ENCODE assay signal across 13 mouse cellular contexts in genomic region chr9:63750360-63750974, GRCm38 (mm10). TPM values are rescaled to one million over a fixed set of nuclear protein-coding genes. Genes with fewer than 3 reads are reported as not detected.
A peak's percentile ranks its signal among the peaks of the same experiment; 100 is the strongest.
DNase-seq lines count a peak whose midpoint lies in the region; ATAC-seq and TF ChIP-seq lines count a peak whose summit lies in the region.
"Had no signal": no experiment of that assay in that cellular context is flagged by ENCODE, and none has a peak within 500 bp of the region (broad histone marks: within the 10 kb centered on the region; RNA-seq: fewer than 3 reads in every experiment).

No protein-coding gene starts in this region.

- H3K27me3 ChIP-seq in forebrain, embryonic 13.5 days, result no peaks in the 10 kb centered on the region
- no peaks in the 10 kb centered on the region for H3K27me3 ChIP-seq in forebrain, postnatal 0 days (ENCODE audit: insufficient read depth, low read length)
- H3K27me3 ChIP-seq in liver, adult 2 months (ENCODE audit: control insufficient read depth, insufficient read depth, low read length), result no peaks in the 10 kb centered on the region
- no peaks in the 10 kb centered on the region for H3K27me3 ChIP-seq in liver, embryonic 11.5 days (replicated peaks; ENCODE audit: control insufficient read depth, insufficient read depth, low read length)
- no peaks in the 10 kb centered on the region for H3K27me3 ChIP-seq in embryonic facial prominence, embryonic 12.5 days
- peaks cover 9% of the 10 kb centered on the region; the same call in 1 of the 2 replicates for H3K27me3 ChIP-seq in midbrain, embryonic 13.5 days
- H3K27me3 ChIP-seq: Patski had no signal

- 14% methylated on average over 10 of the region's 10 CpGs for WGBS in forebrain, embryonic 13.5 days
- WGBS in forebrain, postnatal 0 days, result 16% methylated on average over 10 of the region's 10 CpGs
- WGBS in liver, adult 2 months, result 39% methylated on average over 10 of the region's 10 CpGs
- WGBS in liver, embryonic 11.5 days, result 65% methylated on average over 10 of the region's 10 CpGs
- 37% methylated on average over 10 of the region's 10 CpGs for WGBS in embryonic facial prominence, embryonic 12.5 days
- WGBS in midbrain, embryonic 13.5 days, result 21% methylated on average over 10 of the region's 10 CpGs

- no peak for ATAC-seq in forebrain, embryonic 13.5 days
- no peak for ATAC-seq in forebrain, postnatal 0 days
- no peak for ATAC-seq in liver, embryonic 11.5 days (replicated peaks; ENCODE audit: low FRiP score)
- ATAC-seq in embryonic facial prominence, embryonic 12.5 days (ENCODE audit: insufficient number of reproducible peaks, insufficient read depth, low FRiP score, low TSS enrichment), result no peak
- no peak for ATAC-seq in midbrain, embryonic 13.5 days
- ATAC-seq: Patski had no signal

- no peaks in the 10 kb centered on the region for H3K9me3 ChIP-seq in forebrain, embryonic 13.5 days (replicated peaks)
- no peaks in the 10 kb centered on the region for H3K9me3 ChIP-seq in forebrain, postnatal 0 days (ENCODE audit: low read length)
- no peaks in the 10 kb centered on the region for H3K9me3 ChIP-seq in liver, embryonic 11.5 days (ENCODE audit: control insufficient read depth, low read length)
- H3K9me3 ChIP-seq in embryonic facial prominence, embryonic 12.5 days, result no peaks in the 10 kb centered on the region
- H3K9me3 ChIP-seq in midbrain, embryonic 13.5 days, result no peaks in the 10 kb centered on the region

- no peaks in the 10 kb centered on the region for H3K36me3 ChIP-seq in forebrain, embryonic 13.5 days (ENCODE audit: poor library complexity, severe bottlenecking)
- no peaks in the 10 kb centered on the region for H3K36me3 ChIP-seq in forebrain, postnatal 0 days (ENCODE audit: insufficient read depth)
- H3K36me3 ChIP-seq in liver, adult 2 months (ENCODE audit: control insufficient read depth, insufficient read depth, low read length), result no peaks in the 10 kb centered on the region
- H3K36me3 ChIP-seq in liver, embryonic 11.5 days (ENCODE audit: control insufficient read depth, insufficient read depth, low read length), result no peaks in the 10 kb centered on the region
- H3K36me3 ChIP-seq in embryonic facial prominence, embryonic 12.5 days, result no peaks in the 10 kb centered on the region
- H3K36me3 ChIP-seq in midbrain, embryonic 13.5 days, result no peaks in the 10 kb centered on the region

- H3K79me2 ChIP-seq in liver, adult 2 months (ENCODE audit: control insufficient read depth, insufficient read depth, low read length), result peaks cover 30% of the 10 kb centered on the region; the same call in 1 of the 2 replicates

- no peak for DNase-seq in forebrain, postnatal 0 days
- DNase-seq in liver, adult 2 months (ENCODE audit: extremely low read depth, low read depth, low spot score), result peak; percentile 55
- no peak for DNase-seq in liver, embryonic 11.5 days (ENCODE audit: low spot score)
- DNase-seq in spleen, postnatal 4 days (ENCODE audit: low spot score in 2 of 2), result no peak
- DNase-seq in c-Kit-positive CD71-positive TER-119-positive erythroid progenitor cells, embryonic 14.5 days (ENCODE audit: low spot score), result no peak
- DNase-seq: B cell, adult 2 months; embryo, embryonic 11 days; gastrocnemius, postnatal 36 days; layer of hippocampus, adult 9-11 months had no signal

- TF ChIP-seq CTCF in forebrain, postnatal 0 days (IDR thresholded peaks at IDR 0.05; ENCODE audit: low read depth), result no peak
- TF ChIP-seq CTCF in liver, adult 2 months (IDR thresholded peaks at IDR 0.05; ENCODE audit: low read depth, low read length), result no peak

- peaks cover 74% of the 10 kb centered on the region for H3K4me1 ChIP-seq in forebrain, embryonic 13.5 days
- H3K4me1 ChIP-seq in forebrain, postnatal 0 days (ENCODE audit: insufficient read depth), result peaks cover 12% of the 10 kb centered on the region
- peaks cover 55% of the 10 kb centered on the region for H3K4me1 ChIP-seq in liver, adult 2 months (ENCODE audit: control insufficient read depth, insufficient read depth, low read length)
- peaks cover 79% of the 10 kb centered on the region for H3K4me1 ChIP-seq in liver, embryonic 11.5 days (replicated peaks; ENCODE audit: control insufficient read depth, insufficient read depth, low read length)
- peaks cover 94% of the 10 kb centered on the region for H3K4me1 ChIP-seq in embryonic facial prominence, embryonic 12.5 days
- peaks cover 69% of the 10 kb centered on the region for H3K4me1 ChIP-seq in midbrain, embryonic 13.5 days (replicated peaks)

- H3K4me2 ChIP-seq in forebrain, embryonic 13.5 days, result peak overlapping the region; percentile 17
- H3K4me2 ChIP-seq in forebrain, postnatal 0 days (ENCODE audit: low read depth), result no peak overlapping the region
- H3K4me2 ChIP-seq in liver, embryonic 11.5 days, result no peak overlapping the region
- no peak overlapping the region for H3K4me2 ChIP-seq in embryonic facial prominence, embryonic 12.5 days (replicated peaks)
- H3K4me2 ChIP-seq in midbrain, embryonic 13.5 days (replicated peaks), result 0 out of 2 replicates have a peak overlapping the region, but pooled peaks have one; percentile 9

- no peak overlapping the region for H3K9ac ChIP-seq in forebrain, embryonic 13.5 days
- H3K9ac ChIP-seq in forebrain, postnatal 0 days, result no peak overlapping the region
- H3K9ac ChIP-seq in liver, adult 2 months (ENCODE audit: low read depth, low read length), result no peak overlapping the region
- H3K9ac ChIP-seq in liver, embryonic 11.5 days (ENCODE audit: low read depth, low read length), result no peak overlapping the region
- H3K9ac ChIP-seq in embryonic facial prominence, embryonic 12.5 days, result no peak overlapping the region
- H3K9ac ChIP-seq in midbrain, embryonic 13.5 days (replicated peaks), result no peak overlapping the region

- H3K4me3 ChIP-seq in forebrain, embryonic 13.5 days, result no peak overlapping the region
- H3K4me3 ChIP-seq in forebrain, postnatal 0 days (ENCODE audit: low read depth, low read length), result no peak overlapping the region
- no peak overlapping the region for H3K4me3 ChIP-seq in liver, adult 2 months (ENCODE audit: insufficient read depth, low read depth, low read length)
- H3K4me3 ChIP-seq in liver, embryonic 11.5 days (ENCODE audit: low read depth, low read length), result no peak overlapping the region
- H3K4me3 ChIP-seq in embryonic facial prominence, embryonic 12.5 days, result no peak overlapping the region
- no peak overlapping the region for H3K4me3 ChIP-seq in midbrain, embryonic 13.5 days (replicated peaks)

- H3K27ac ChIP-seq in forebrain, embryonic 13.5 days, result no peak overlapping the region
- H3K27ac ChIP-seq in forebrain, postnatal 0 days (ENCODE audit: low read depth, low read length), result no peak overlapping the region
- H3K27ac ChIP-seq in liver, adult 2 months (replicated peaks; ENCODE audit: insufficient read depth, low read depth, low read length), result no peak overlapping the region
- H3K27ac ChIP-seq in liver, embryonic 11.5 days (ENCODE audit: low read depth, low read length), result no peak overlapping the region
- peak overlapping the region; percentile 24; the same call in 1 of the 2 replicates for H3K27ac ChIP-seq in embryonic facial prominence, embryonic 12.5 days
- no peak overlapping the region for H3K27ac ChIP-seq in midbrain, embryonic 13.5 days

- TF ChIP-seq POLR2A in liver, adult 2 months (IDR thresholded peaks at IDR 0.05; ENCODE audit: extremely low read depth, insufficient read depth, low read length), result no peak

RNA-seq across cellular contexts. Expression of gene Smad3, which starts 7.3 kb away (rescaled TPM):
- polyA plus RNA-seq in forebrain, embryonic 13.5 days (2015; fragmentation: Nextera tagmentation; extraction: Ambion mirVana), result 9.9 and 10.7 TPM in 2 replicates
- 16.0 and 17.6 TPM in 2 replicates for total RNA-seq in forebrain, postnatal 0 days (2014; rRNA removed)
- polyA plus RNA-seq in forebrain, postnatal 0 days (2015; fragmentation: Nextera tagmentation; extraction: Ambion mirVana), result 5.0 and 5.5 TPM in 2 replicates
- 5.7 and 8.1 TPM in 2 replicates for total RNA-seq in liver, adult 2 months (2014; rRNA removed)
- polyA plus RNA-seq in liver, adult 2 months (2012; rRNA removed), result 7.8 and 8.9 TPM in 2 replicates
- 7.2 and 7.3 TPM in 2 replicates for polyA plus RNA-seq in liver, embryonic 11.5 days (2014; fragmentation: Nextera tagmentation; extraction: Ambion mirVana)
- 37.4 and 38.6 TPM in 2 replicates for polyA plus RNA-seq in embryonic facial prominence, embryonic 12.5 days (2016; fragmentation: Nextera tagmentation; extraction: Ambion mirVana)
- polyA plus RNA-seq in midbrain, embryonic 13.5 days (2015; fragmentation: Nextera tagmentation; extraction: Ambion mirVana), result 10.1 and 11.6 TPM in 2 replicates

Comparison
In these comparisons a context has a peak if more than half of its experiments do, and no peak if none do; other contexts are left out.
1. H3K4me2 ChIP-seq: peak in forebrain, embryonic 13.5 days (single experiment) and midbrain, embryonic 13.5 days (single experiment); none in forebrain, postnatal 0 days (single experiment), liver, embryonic 11.5 days (single experiment) and embryonic facial prominence, embryonic 12.5 days (single experiment).